Mouse (Mus musculus) ES-Bruce4 (cell line): ENCODE measurements around the gene Sntg2.

ENCODE experiments used
- EP300 ChIP-seq: IDR thresholded peaks from 2 replicates; pipeline ENCODE4 v1.6.1; 2011; ENCODE audit warnings: low read depth, low read length; ENCODE audit not compliant: insufficient read depth
- POLR2A ChIP-seq: IDR thresholded peaks from one replicate; pipeline ENCODE4 v1.8.1; 2011; ENCODE audit warnings: low read length; ENCODE audit not compliant: insufficient read depth

- TF ChIP-seq EP300 (no peak), POLR2A (no peak)
Measured at GRCm38 (mm10) chr12:30258641-30259040, 114.5 kb downstream of the Sntg2 start.
